Mouse (Mus musculus) heart, postnatal 4 days (tissue): ENCODE measurements around the gene Trim45. TPM values are rescaled to one million over a fixed set of nuclear protein-coding genes. Genes with fewer than 3 reads are reported as not detected.

Source experiments
- DNase-seq: peaks from one replicate; pipeline ENCODE4 v3.0.0; 2021
- total RNA-seq, 2 experiments: library from RNA; stranded (reverse); gene quantifications; 2 replicates each; pipeline ENCODE4 v1.2.3; 2021

Gene Trim45
- total RNA-seq, 2 experiments from 2014 or later, result 10.3 TPM

DNA sequence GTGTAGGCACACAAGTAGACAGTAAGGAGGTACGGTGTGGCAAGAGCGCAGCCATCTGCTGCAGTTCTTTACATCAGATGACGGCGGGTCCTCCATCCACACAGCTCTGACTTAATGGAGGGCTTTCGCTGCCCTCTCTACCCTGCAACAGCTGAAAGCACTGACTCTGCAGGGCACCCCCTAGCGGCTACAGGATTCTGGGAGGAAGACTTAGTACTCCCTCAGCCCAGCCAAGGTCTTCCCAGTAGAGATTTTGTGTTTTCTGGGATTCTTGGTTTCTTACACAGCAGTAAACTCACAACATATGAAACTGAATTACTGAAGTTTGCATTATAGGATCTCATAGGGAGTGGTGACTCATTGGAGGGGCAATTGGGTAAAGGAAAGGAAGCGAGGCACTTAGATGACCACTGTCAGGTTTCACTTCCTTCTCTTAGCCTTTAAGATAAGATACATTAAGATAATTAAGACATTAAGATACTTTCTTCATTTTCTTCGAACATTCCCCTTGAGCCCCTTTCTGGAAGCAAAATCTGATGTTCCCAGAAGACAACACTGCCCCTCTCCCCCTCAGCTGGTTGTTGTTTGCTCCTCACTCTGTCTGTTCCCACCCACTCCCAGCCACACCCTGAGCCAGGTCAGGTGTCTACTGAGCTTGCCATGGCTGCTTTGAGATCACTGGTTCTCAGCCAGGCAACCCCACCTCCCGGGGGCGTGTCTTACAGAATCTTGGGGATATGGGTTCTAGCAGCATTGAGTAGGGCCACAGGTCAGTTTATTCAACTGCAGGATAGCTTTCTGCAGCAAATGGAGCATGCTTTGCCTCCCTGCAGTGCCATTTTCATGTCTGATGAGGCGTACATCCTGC lies 10.3 kb downstream of the Trim45 start:
- peak; percentile 49 for DNase-seq

- DNase-seq, result no peak
These were observed 13.5 kb downstream of the Trim45 start for GRCm38 (mm10) chr3:100935521-100935920.

GRCm38 (mm10) chr3:100936201-100936600 lies 14.2 kb downstream of the Trim45 start:
- DNase-seq, result no peak

DNA sequence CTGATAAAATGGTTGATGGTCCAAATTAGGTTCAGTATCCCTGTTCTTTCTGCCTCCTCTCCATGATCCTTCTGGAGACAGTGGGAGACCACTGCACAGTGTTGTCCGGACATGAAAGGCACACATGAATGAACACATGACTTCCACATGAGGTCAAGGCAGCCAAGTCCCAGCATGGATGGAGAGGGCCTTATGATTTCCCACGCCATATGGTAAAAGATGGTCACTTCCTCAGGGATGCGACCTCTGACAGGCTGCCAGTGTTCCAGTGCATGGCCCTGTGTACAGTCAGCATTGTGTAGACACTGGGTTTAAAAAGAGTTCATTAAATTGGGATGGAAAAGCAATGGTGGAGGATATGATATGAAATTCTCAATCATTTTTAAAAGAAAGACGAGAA lies 16.2 kb downstream of the Trim45 start:
- DNase-seq, result no peak

GRCm38 (mm10) chr3:100940496-100941037 lies 18.6 kb downstream of the Trim45 start:
- DNase-seq, result no peak

DNA sequence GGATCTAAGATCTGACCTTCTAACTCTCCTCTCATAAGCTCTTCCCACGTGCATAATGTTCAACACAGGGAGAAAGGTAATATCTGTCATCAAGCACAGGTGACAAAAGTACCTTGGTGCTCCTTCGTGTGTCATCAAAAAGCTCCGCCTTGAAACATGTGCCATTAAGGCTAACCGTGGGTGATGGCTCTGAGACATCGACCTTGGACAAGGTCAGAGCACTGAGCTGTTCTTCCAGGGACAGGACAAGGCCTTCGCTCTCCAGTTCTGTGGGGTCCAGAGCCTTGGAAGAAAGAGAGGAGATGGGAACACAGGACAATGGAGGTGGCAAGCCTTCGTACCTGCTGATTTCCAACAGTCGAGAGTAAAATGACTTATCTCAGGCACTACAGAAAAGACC lies 25.3 kb downstream of the Trim45 start:
- DNase-seq, result no peak

DNA sequence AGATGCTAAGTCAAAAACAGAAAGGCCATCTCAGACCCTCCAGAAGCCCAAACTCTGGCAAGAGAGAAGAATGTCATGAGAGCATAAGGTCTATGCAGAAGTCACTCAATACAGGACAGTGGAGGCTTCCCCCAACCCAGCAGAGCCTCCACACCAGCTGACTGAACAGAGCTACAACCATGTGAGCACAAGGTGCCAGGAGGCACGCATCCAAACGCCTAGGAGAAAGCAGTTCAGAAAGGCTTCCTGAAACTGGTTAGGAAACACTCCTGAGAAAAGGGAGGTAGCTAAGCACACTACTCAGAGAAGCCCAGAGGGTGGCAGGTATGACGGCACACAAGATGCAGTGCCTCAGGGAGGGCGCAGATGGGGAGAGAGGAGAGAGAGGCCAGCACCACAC lies 29.5 kb downstream of the Trim45 start:
- DNase-seq, result no peak

- no peak for DNase-seq
These were observed 32.6 kb downstream of the Trim45 start for GRCm38 (mm10) chr3:100954616-100955015.

DNA sequence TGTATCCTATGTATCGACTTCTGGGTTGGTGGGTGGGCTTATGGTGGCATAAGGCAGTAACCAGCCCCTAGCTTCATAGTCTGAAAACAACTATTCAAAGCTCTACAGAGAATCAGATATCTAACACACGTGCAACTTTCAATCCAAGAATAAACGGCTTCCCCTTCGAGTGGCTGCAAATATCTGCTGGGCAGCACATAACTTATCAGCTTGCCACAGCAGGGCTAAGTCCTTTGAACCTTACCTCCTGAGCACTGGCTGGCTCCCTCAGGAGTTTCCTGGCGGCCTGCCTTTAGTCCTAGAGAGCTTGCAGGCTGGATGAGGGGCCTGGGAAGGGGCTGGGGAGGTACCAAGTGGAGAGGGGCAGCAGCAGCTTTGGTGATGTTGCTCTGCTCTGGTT lies 39.0 kb downstream of the Trim45 start:
- DNase-seq, result peak; percentile 29

DNA sequence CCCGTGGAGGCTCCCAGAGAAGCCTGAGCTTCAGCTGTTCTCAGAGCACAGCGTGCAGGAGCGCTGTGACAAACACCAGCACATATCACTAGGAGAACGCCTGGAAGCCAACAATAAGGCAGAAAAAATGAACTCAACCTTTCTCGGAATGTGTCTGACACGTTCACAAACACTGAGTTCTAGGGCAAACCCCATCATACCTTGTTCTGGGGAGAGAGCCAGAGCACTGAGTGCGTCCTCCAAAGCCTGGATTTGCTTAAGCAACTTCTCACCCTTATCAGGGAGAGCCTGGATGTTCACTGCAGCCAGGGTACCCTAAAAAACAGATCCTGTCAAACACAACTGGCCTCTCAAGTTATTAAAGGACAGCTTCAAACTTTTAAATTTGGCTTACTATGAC lies 39.5 kb downstream of the Trim45 start:
- no peak for DNase-seq

DNA sequence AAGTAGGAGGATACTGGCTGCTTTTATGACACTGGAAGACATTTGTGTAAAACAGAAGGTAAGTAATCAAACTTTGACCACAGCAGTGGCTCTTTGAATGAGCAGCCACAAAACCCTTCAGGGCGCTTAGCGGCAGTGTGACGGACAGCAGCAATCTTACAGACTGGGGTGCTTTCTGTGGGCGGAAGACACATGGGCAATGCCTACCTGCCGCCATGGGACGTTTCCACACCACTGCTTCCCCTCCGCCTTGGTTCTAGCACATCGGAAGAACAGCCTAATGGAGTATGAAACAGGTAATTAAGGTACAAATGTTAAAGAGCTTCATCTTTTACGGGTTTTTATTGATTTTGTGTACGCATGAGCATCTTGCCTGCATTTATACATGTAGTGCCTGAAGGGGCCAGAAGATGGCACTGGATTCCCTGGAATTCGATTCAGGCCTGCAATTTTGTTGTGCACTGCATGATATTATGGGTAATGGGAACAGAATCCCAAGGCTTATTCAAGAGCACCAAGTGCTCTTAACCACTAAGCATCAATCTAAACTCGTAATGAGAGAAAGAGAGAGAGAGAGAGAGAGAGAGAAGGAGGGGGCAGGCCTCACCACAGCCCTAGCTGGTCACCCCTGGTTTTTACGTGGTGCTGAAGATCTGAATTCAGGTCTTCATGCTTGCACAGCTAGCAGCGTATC lies 42.0 kb downstream of the Trim45 start:
- DNase-seq, result peak; percentile 68

DNA sequence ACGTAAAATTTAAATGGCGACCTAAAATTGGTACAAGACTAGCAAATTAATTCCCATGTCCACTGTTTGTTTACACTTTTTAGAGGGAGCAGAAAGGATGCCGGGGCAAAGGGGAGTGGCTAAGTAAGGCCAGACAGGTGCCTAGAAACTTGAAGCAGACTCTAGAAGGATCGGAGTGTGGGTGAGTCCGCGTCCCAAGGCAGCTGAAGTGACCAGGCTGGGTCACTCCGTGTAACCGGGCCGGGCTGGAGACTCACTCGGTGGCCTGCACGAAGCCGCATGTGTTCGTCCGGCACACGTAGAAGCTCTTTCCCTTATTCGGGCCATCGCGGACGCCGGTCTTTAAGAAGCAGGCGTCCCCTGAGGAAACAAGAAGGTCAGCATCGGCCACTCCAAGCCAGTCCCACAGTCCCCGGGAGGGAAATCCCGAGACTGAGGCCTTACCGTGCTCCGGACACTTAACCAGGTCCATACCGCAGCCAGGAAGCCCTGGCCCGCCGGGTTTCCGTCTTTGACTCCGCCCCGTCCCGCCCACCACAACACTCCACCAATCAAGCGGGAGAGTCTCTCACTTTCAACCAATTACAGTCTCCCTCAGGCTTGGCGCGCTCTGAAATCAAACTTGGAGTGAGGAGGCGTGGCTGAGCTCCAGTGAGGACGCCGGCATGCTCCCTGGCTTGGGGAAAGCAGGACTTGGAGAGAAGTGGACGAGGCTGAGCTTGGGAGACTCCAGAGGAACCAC lies 47.3 kb downstream of the Trim45 start, which contains the start of gene Ttf2:
Gene Ttf2 (minus strand): TSS at position 488 of the 742 bp plus-strand sequence.
- peak; percentile 96 for DNase-seq

DNA sequence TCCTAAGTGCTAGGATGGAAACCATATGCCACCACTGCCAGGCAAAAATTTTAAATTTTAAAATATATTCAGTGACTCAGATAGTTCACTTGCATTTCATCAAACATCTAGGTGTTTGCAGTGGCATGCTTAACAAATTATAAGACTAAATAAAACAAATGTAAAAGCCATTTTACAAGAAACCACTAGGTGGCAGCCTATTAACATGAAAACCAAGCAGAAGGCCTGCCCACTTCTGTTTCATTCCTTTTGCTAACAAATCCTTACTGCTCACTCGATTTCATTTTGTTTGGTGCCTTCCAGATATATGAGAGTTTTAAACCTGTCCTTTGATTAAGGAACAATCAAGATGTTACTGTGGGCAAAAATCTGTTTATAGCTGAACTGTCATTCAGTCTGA lies 51.9 kb downstream of the Trim45 start:
- DNase-seq, result no peak

- DNase-seq, result no peak
These were observed 57.3 kb downstream of the Trim45 start for GRCm38 (mm10) chr3:100979290-100979689.

Other genes with a start within 250 kb of the Trim45 start
- gene Man1a2, start 236.7 kb upstream of the Trim45 start, total RNA-seq, result 10 to 100 TPM; 78.7 to 82.8 TPM
- under 1 TPM; 0.63 to 0.95 TPM for gene Vtcn1, start 96.7 kb upstream of the Trim45 start, total RNA-seq
- 10 to 100 TPM in 1 of 2 experiments, 1 to 10 TPM in 1; 9.6 to 11.1 TPM for gene Ttf2, start 47.5 kb downstream of the Trim45 start, total RNA-seq
- gene Cd101, start 107.4 kb downstream of the Trim45 start, total RNA-seq, result 1 to 10 TPM in 1 of 2 experiments, under 1 TPM in 1; 0.74 to 1.0 TPM
- gene Ptgfrn, start 188.1 kb downstream of the Trim45 start, total RNA-seq, result 10 to 100 TPM; 87.6 to 89.2 TPM